Mouse (Mus musculus) left cerebral cortex, postnatal 4 days (tissue): ENCODE results near the gene Csnk2a2. TPM values are rescaled to one million over a fixed set of nuclear protein-coding genes. Genes with fewer than 3 reads are reported as not detected.

ENCODE experiments used
- DNase-seq: peaks from one replicate; pipeline ENCODE4 v3.0.0-alpha.2; 2022
- intact Hi-C: fragments of 180-260 bp; cut with DNase I; formaldehyde crosslinking; loops from one replicate; pipeline ENCODE4 v1.15.1; 2025
- total RNA-seq, 2 experiments: library from RNA; stranded (reverse); gene quantifications; 2 replicates each; pipeline ENCODE4 v1.2.3; 2021

The Csnk2a2 gene
- total RNA-seq, 2 experiments from 2014 or later: 81.1 to 93.5 TPM

DNA sequence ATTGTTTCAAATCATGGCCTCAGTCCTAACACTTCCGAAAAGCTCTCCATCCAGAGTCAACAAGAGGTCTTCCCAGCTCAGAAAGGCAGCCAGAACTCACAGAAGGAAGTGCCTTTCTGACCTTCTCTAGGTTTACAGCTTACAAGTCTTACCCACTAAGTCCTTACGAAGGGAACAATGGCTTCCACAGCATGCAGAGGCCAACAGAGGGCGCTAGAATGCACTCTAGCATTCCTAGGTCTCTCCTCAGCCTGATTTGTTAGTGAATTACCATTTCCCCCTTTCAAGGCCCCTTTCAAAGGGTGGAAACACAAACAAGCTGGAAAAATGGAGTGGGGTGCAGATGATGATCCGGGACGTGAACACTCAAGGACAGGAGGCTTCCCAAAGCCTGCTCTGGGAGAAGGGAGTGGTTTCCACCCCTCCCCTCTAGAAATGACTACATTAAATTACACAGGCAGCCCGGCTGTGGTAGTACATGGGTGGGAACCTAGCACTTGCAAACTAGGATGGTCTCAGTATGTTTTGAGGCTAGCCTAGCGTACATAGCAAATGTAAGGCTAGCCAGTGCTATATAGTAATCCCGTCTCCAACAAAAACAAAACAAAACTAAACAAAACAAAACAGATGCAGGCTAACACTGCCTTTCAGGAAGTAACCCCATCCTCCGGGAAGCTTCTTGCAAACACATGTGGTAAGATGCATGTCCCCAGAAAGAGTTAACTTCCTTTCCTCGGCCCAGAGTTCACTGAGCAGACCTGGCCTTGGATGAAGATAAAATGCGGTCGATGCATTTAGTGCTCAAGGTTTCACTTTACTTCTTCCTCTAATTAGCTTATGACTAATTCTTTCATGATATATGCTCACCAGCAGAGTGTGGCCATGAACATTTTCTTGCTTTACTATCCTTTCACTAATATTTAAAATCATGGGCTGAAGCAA lies 62.0 kb downstream of the Csnk2a2 start:
- DNase-seq: peak; percentile 79
- intact Hi-C loops: no loop called here

GRCm38 (mm10) chr8:95426781-95427281 lies 63.0 kb downstream of the Csnk2a2 start:
- peak; percentile 34 for DNase-seq
- intact Hi-C loops: no loop called here

GRCm38 (mm10) chr8:95424682-95425081 lies 65.2 kb downstream of the Csnk2a2 start:
- DNase-seq: no peak
- intact Hi-C loops: no loop called here

DNA sequence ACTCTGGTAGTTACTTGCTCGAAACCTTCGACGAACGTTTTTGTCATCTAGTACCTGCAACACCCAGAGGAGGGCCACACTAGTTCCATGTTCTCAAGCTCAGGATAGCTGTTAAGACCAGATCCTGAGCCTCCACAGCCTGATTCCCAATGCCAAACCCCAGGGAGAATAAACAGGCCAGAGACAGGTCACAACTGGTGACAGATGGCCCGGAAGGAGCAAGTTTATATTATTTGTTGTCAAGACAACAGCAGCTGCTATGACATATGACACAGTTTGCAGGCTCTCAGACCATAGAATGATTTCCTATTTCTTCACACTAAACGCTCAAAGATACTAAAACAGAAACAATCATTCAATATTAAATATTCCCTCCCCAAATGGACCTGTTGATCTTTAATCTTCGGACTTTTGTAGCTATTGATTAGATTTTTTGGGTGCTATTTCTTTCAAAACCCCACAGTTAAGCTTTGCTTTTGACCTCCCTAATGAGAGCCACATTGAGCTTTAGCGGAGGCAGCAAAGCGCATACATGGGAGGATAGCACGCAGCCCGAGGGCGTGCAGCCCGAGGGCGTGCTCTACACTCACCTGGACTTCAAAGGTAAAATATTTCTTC lies 67.5 kb downstream of the Csnk2a2 start:
- no peak for DNase-seq
- intact Hi-C loops: no loop called here

DNA sequence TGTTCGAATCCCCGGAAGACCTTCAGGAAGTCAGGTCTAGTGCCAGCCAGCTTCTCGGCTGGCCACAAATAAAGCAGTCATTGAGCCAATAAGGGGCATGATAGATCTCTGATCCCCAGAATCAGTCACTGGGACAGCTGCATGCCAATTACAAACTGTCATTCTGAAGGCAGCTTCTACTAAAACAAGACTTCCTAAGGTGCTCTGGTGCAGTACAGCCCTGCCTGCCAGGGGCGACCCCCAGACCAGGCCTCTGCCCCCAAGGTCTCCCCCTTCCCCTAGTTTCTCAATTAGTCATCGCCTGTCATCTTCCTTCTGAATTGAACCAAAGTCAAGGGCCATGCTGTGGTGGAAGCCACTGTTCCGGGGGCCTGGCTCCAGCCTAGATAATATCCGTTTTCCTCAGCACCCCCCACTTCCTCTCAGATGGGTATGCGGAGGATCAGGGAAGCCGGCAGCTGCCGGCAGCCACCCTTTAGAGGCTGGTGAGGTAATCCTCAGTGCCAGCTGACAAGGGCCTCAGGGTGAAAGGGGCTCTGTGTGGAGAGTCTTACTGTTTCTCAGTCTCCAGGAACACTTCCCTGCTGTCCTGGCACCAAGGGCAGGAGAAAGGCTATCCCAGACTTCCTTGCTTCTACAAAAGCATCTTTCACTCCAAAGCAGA lies 78.4 kb downstream of the Csnk2a2 start:
- intact Hi-C loops: no loop called here
- DNase-seq: peak; percentile 34

DNA sequence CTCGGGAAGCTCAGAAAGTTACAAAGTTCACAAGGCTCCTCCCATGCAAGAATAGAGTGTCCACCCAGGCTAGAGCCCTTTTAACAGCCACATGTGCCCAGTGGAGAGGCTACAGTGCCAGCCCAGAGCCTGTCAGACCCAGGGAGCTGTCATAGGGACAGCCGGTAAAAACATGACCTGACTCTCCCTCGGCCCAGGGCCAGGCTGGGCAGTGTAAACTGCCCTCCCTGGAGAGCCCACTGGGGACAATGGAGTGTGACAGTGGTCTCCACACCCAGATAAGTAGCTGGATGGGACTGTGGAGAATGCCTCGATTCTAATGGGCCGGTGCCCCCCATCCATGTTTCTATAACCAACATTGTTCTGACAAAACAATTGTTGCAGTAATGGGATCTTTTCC lies 80.3 kb downstream of the Csnk2a2 start:
- intact Hi-C loops: no loop called here
- no peak for DNase-seq

DNA sequence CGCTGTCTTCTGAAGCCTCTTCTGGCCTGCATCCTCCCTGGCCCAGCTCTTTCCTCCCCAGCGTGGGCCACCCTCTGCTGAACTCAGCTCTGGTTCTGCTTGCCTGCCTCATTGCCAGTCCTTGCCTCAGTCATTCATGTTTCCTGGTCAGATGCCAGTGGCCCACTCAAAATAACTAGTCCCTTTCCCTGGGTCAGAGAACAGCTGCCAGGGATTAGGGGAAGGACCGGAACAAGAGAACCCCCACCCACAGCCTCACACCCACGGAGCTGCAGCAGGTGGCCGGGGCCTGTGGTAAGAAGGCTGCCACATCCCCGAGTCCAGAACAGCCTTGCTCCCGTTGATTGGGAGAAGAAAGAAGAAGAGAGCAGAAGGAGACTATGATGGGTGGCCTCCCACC lies 88.7 kb downstream of the Csnk2a2 start:
- intact Hi-C loops: no loop called here
- no peak for DNase-seq

- intact Hi-C loops: no loop called here
- no peak for DNase-seq
Measured at GRCm38 (mm10) chr8:95399131-95399530, 90.7 kb downstream of the Csnk2a2 start.

GRCm38 (mm10) chr8:95397201-95397600 lies 92.6 kb downstream of the Csnk2a2 start:
- no peak for DNase-seq
- intact Hi-C loops: no loop called here

GRCm38 (mm10) chr8:95396752-95397151 lies 93.1 kb downstream of the Csnk2a2 start:
- intact Hi-C loops: no loop called here
- DNase-seq: no peak

Other genes with a start within 250 kb of the Csnk2a2 start
- gene Cngb1, start 183.5 kb downstream of the Csnk2a2 start, total RNA-seq: under 1 TPM; 0.42 to 0.58 TPM
- gene Tepp, start 179.5 kb downstream of the Csnk2a2 start, total RNA-seq: 1 to 10 TPM; 3.5 to 4.2 TPM
- gene Zfp319, start 158.1 kb downstream of the Csnk2a2 start, total RNA-seq: 10 to 100 TPM; 26.8 to 29.6 TPM
- 10 to 100 TPM; 26.5 to 32.8 TPM for gene Usb1, start 157.8 kb downstream of the Csnk2a2 start, total RNA-seq
- 10 to 100 TPM; 40.0 to 44.2 TPM for gene Mmp15, start 137.8 kb downstream of the Csnk2a2 start, total RNA-seq
- 10 to 100 TPM; 67.5 to 67.7 TPM for gene Cfap20, start 55.2 kb downstream of the Csnk2a2 start, total RNA-seq
- 1 to 10 TPM in 1 of 2 experiments, under 1 TPM in 1; 0.60 to 1.0 TPM for gene Ccdc113, start 44.0 kb upstream of the Csnk2a2 start, total RNA-seq
- gene Prss54, start 86.3 kb upstream of the Csnk2a2 start, total RNA-seq: not detected
- 1 to 10 TPM; 1.7 to 1.8 TPM for gene Gins3, start 143.4 kb upstream of the Csnk2a2 start, total RNA-seq
- 100 to 1,000 TPM; 540 to 651 TPM for gene Ndrg4, start 186.9 kb upstream of the Csnk2a2 start, total RNA-seq
- gene Setd6, start 225.8 kb upstream of the Csnk2a2 start, total RNA-seq: 10 to 100 TPM; 27.9 to 28.5 TPM